Mouse (Mus musculus) stomach, postnatal 0 days (tissue): ENCODE data around the gene Hspb9. TPM values are rescaled to one million over a fixed set of nuclear protein-coding genes. Genes with fewer than 3 reads are reported as not detected.

Source experiments
- ATAC-seq: fragments of 200-750 bp; cut with Nextera tagmentation; 2 replicates; pipeline ENCODE4 v1.8.0; 2017; ENCODE audit not compliant: low FRiP score, low TSS enrichment
- DNase-seq: peaks from one replicate; pipeline ENCODE4 v3.0.0-alpha.2; 2016; ENCODE audit warnings: low spot score
- H3K27ac ChIP-seq: fragments of 300-500 bp; sonication (generic); replicated peaks from 2 replicates; pipeline ENCODE4 v1.5.1; 2014; ENCODE audit warnings: mild to moderate bottlenecking, control low read depth
- H3K27me3 ChIP-seq: fragments of 300-500 bp; sonication (generic); 2 replicates; pipeline ENCODE4 v1.6.1; 2014; ENCODE audit warnings: low read length; ENCODE audit not compliant: control insufficient read depth, insufficient read depth
- H3K36me3 ChIP-seq: fragments of 300-500 bp; sonication (generic); 2 replicates; pipeline ENCODE4 v1.6.1; 2014; ENCODE audit warnings: low read length, mixed read lengths; ENCODE audit not compliant: control insufficient read depth, insufficient read depth
- H3K4me1 ChIP-seq: fragments of 300-500 bp; sonication (generic); replicated peaks from 2 replicates; pipeline ENCODE4 v1.6.1; 2014; ENCODE audit warnings: antibody characterized with exemption; ENCODE audit not compliant: control insufficient read depth, insufficient read depth
- H3K4me2 ChIP-seq: fragments of 300-500 bp; sonication (generic); replicated peaks from 2 replicates; pipeline ENCODE4 v1.6.1; 2014; ENCODE audit warnings: low read depth, mild to moderate bottlenecking, control low read depth, moderate library complexity
- H3K4me3 ChIP-seq: fragments of 300-500 bp; sonication (generic); 2 replicates; pipeline ENCODE4 v1.5.1; 2014; ENCODE audit warnings: low read depth, low read length, control low read depth
- H3K9ac ChIP-seq: fragments of 300-500 bp; sonication (generic); 2 replicates; pipeline ENCODE4 v1.6.1; 2014; ENCODE audit warnings: mild to moderate bottlenecking, low read length, control low read depth, mixed read lengths
- H3K9me3 ChIP-seq: fragments of 300-500 bp; sonication (generic); 2 replicates; pipeline ENCODE4 v1.6.1; 2016; ENCODE audit warnings: low read length; ENCODE audit not compliant: control insufficient read depth
- CTCF ChIP-seq: IDR thresholded peaks from 2 replicates; pipeline ENCODE4 v1.5.1; 2016; ENCODE audit warnings: antibody characterized with exemption, low read depth, mild to moderate bottlenecking, moderate library complexity
- EP300 ChIP-seq: optimal IDR thresholded peaks from 2 replicates; pipeline ENCODE3; 2016; ENCODE audit warnings: antibody characterized with exemption
- WGBS: fragments of 180-500 bp; shearing (Covaris S2); extraction: QIAGEN DNeasy Blood & Tissue Kit; methylation state at CpG from one replicate; pipeline ENCODE4 v1.1.7; 2014; 5-methylcytosine and 5-hydroxymethylcytosine counted together
- polyA plus RNA-seq: library from polyadenylated mRNA; unstranded; fragments of >200 nt; fragmentation: Nextera tagmentation; extraction: Ambion mirVana; gene quantifications from 2 replicates; pipeline ENCODE4 v1.2.1, GENCODE M21; 2015

Hspb9 gene
- polyA plus RNA-seq, 1 experiment from 2014 or later: 0.13 TPM

GRCm38 (mm10) chr11:100757566-100757965, 43.9 kb downstream of the Hspb9 start:
- peaks cover 4% of the 10 kb centered on the region; the same call in 1 of the 2 replicates for H3K27me3 ChIP-seq
- H3K9me3 ChIP-seq: no peaks in the 10 kb centered on the region
- ATAC-seq (no peak), DNase-seq (no peak)
- H3K4me3 ChIP-seq: no peak overlapping the region
- H3K4me2 ChIP-seq: no peak overlapping the region
- WGBS: 89% methylated on average over 12 of the region's 12 CpGs
- 0 out of 2 replicates have a peak, but pooled peaks cover 6% of the 10 kb centered on the region for H3K4me1 ChIP-seq
- no peak overlapping the region for H3K27ac ChIP-seq
- no peak overlapping the region for H3K9ac ChIP-seq
- no peaks in the 10 kb centered on the region for H3K36me3 ChIP-seq
- TF ChIP-seq CTCF (no peak), EP300 (no peak)

- DNase-seq: peak; percentile 67
- TF ChIP-seq CTCF: no peak
- TF ChIP-seq EP300: no peak
- 2% methylated on average over 35 of the region's 35 CpGs for WGBS
- Histone ChIP-seq H3K4me2 (peak overlapping the region; percentile 49), H3K4me1 (0 out of 2 replicates have a peak, but pooled peaks cover 6% of the 10 kb centered on the region), H3K9ac (no peak overlapping the region), H3K27me3 (peaks cover 4% of the 10 kb centered on the region; the same call in 1 of the 2 replicates), H3K36me3 (no peaks in the 10 kb centered on the region), H3K27ac (no peak overlapping the region), H3K9me3 (no peaks in the 10 kb centered on the region), H3K4me3 (0 out of 2 replicates have a peak overlapping the region, but pooled peaks have one; percentile 24)
- no peak for ATAC-seq
Observed at GRCm38 (mm10) chr11:100758707-100759610, 45.3 kb downstream of the Hspb9 start.

GRCm38 (mm10) chr11:100759611-100760233, 46.1 kb downstream of the Hspb9 start, which contains the start of gene Kcnh4:
TSS of gene Kcnh4 (minus strand) at chr11:100759942.
- Histone ChIP-seq H3K9ac (no peak within 1 kb of the TSS), H3K4me1 (0 out of 2 replicates have a peak, but pooled peaks cover 6% of the 10 kb centered on the region), H3K27me3 (peaks cover 4% of the 10 kb centered on the region; the same call in 1 of the 2 replicates), H3K4me3 (peak within 1 kb of the TSS; percentile 24), H3K27ac (no peak within 1 kb of the TSS), H3K4me2 (peak within 1 kb of the TSS; percentile 49), H3K9me3 (no peaks in the 10 kb centered on the region), H3K36me3 (no peaks in the 10 kb centered on the region)
- peak; percentile 36; the same call in 1 of the 2 replicates for ATAC-seq
- TF ChIP-seq EP300: no peak
- TF ChIP-seq CTCF: peak; percentile 53
- DNase-seq: peak; percentile 73
- WGBS: under 1% methylated on average over 42 of the region's 51 CpGs

DNA sequence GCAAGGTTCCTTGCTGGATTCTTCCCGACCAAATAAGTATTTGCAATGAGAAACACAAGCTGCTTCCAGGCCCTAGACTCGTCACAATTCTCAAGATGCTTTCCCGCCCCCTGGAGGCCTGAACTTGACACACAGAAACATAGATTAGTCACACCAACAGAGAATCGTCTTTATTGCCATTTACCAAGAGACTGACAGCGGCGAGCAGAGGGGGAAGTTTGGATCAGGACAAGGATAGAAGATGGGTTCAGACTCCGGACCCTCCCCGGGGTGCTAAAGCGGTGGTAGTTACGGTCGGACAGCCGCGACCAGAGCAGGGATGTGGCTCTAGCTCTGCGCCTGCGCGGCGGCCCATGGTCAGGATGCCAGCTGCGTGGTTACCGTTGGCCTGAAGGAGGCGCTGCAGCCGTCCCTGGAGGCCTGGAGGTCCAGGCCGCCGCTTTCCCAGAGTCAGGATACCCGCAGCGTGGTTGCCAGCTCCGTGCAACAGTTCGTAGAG, 47.9 kb downstream of the Hspb9 start:
- no peaks in the 10 kb centered on the region for H3K9me3 ChIP-seq
- H3K27ac ChIP-seq: no peak overlapping the region
- TF ChIP-seq CTCF (peak; percentile 74), EP300 (no peak)
- ATAC-seq: peak; percentile 74; the same call in 1 of the 2 replicates
- no peaks in the 10 kb centered on the region for H3K36me3 ChIP-seq
- peak overlapping the region; percentile 44 for H3K4me3 ChIP-seq
- peak overlapping the region; percentile 50; the same call in 1 of the 2 replicates for H3K9ac ChIP-seq
- peak overlapping the region; percentile 62 for H3K4me2 ChIP-seq
- H3K27me3 ChIP-seq: peaks cover 4% of the 10 kb centered on the region; the same call in 1 of the 2 replicates
- H3K4me1 ChIP-seq: 0 out of 2 replicates have a peak, but pooled peaks cover 6% of the 10 kb centered on the region
- peak; percentile 90 for DNase-seq
- WGBS: under 1% methylated on average over 27 of the region's 27 CpGs

DNA sequence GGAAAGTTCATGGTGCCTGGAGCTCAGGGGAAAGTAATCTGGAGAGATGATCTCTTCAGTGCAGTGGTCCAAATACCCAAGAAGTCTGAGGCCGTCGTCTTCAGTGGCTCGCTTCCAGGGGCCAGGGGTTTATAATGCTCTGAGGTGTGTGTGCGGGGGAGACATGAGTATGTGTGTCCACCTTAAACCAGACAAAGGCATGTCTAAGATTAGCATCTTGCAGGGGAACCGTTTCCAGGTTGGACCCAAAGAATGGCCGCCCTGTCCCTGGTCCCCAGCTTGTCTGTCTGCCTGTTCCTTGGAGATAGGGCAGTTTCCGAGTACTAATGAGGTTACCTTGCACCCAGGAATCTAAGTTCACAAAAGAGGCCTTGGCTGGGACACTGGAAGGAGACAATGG, 49.2 kb downstream of the Hspb9 start, which contains the start of gene Hcrt:
TSS of gene Hcrt (minus strand) at position 101 of the 400 bp plus-strand sequence.
- 90% methylated on average over 7 of the region's 7 CpGs for WGBS
- H3K4me2 ChIP-seq: peak within 1 kb of the TSS; percentile 62
- H3K27ac ChIP-seq: no peak within 1 kb of the TSS
- H3K27me3 ChIP-seq: peaks cover 4% of the 10 kb centered on the region; the same call in 1 of the 2 replicates
- H3K36me3 ChIP-seq: no peaks in the 10 kb centered on the region
- 0 out of 2 replicates have a peak, but pooled peaks cover 6% of the 10 kb centered on the region for H3K4me1 ChIP-seq
- no peak for TF ChIP-seq EP300
- TF ChIP-seq CTCF: no peak
- H3K9ac ChIP-seq: 0 out of 2 replicates have a peak within 1 kb of the TSS, but pooled peaks have one; percentile 50
- DNase-seq (no peak), ATAC-seq (no peak)
- peak within 1 kb of the TSS; percentile 44 for H3K4me3 ChIP-seq
- no peaks in the 10 kb centered on the region for H3K9me3 ChIP-seq

Other genes starting within 250 kb of the Hspb9 start
- 2.6 and 3.3 TPM in 2 replicates for gene Klhl11, start 241.1 kb upstream of the Hspb9 start, polyA plus RNA-seq
- gene Acly, start 185.8 kb upstream of the Hspb9 start, polyA plus RNA-seq: 70.3 and 70.6 TPM in 2 replicates
- 0.17 and 0.33 TPM in 2 replicates for gene Ttc25, start 168.2 kb upstream of the Hspb9 start, polyA plus RNA-seq
- 23.5 and 25.7 TPM in 2 replicates for gene Cnp, start 138.9 kb upstream of the Hspb9 start, polyA plus RNA-seq
- gene Nkiras2, start 94.6 kb upstream of the Hspb9 start, polyA plus RNA-seq: 59.0 and 63.1 TPM in 2 replicates
- gene Dnajc7, start 93.7 kb upstream of the Hspb9 start, polyA plus RNA-seq: 91.9 and 96.1 TPM in 2 replicates
- gene Zfp385c, start 21.4 kb upstream of the Hspb9 start, polyA plus RNA-seq: 0.18 and 0.34 TPM in 2 replicates
- 2.6 and 2.9 TPM in 2 replicates for gene Dhx58, start 9.6 kb upstream of the Hspb9 start, polyA plus RNA-seq
- gene Kat2a, start 1.4 kb upstream of the Hspb9 start, polyA plus RNA-seq: 24.6 and 27.2 TPM in 2 replicates
- 18.4 and 22.0 TPM in 2 replicates for gene Rab5c, start 24.4 kb downstream of the Hspb9 start, polyA plus RNA-seq
- gene Kcnh4, start 46.1 kb downstream of the Hspb9 start, polyA plus RNA-seq: 0.06 TPM in 2 replicates
- not detected in 2 replicates for gene Hcrt, start 49.1 kb downstream of the Hspb9 start, polyA plus RNA-seq
- gene Ghdc, start 57.1 kb downstream of the Hspb9 start, polyA plus RNA-seq: 3.6 and 3.9 TPM in 2 replicates
- gene Stat5b, start 136.9 kb downstream of the Hspb9 start, polyA plus RNA-seq: 16.1 and 17.3 TPM in 2 replicates
- 13.0 and 13.5 TPM in 2 replicates for gene Stat5a, start 145.5 kb downstream of the Hspb9 start, polyA plus RNA-seq
- 47.7 and 55.1 TPM in 2 replicates for gene Stat3, start 225.7 kb downstream of the Hspb9 start, polyA plus RNA-seq